Mouse (Mus musculus): ENCODE results near the gene Mcf2l.

DNA sequence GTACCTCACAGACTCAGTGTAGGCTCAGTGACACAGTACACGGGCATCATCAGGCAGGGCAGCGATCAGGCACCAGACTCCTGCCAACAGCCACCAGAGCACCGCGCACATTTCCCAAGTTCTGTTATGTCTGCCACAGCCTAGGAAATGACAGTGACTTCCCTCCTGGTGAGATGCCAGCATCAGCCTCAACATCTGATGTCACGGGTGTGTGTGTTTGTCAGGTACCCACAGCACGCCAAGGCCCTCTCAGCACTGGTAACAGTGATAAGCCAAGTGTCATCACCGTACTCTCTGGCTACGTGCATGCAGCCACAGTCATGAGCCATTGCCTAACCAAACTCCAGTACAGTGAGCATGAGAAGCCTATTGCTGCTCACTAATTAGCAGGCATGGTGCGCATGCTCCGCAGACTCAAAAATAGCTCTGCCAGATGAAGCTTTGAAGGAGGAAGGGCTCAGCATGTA, 162.8 kb downstream of the Mcf2l start:
- TF ChIP-seq POLR2A (IDR thresholded peaks at IDR 0.05; ENCODE audit: control insufficient read depth, extremely low read depth, insufficient read depth, low read length, poor library complexity), result no peak
- no peak for TF ChIP-seq CTCF (IDR thresholded peaks at IDR 0.05; ENCODE audit: borderline replicate concordance, control insufficient read depth, extremely low read depth, insufficient read depth, low read length, poor library complexity)

All from thymus, adult 2 months (tissue).